Mouse (Mus musculus) ovary, postnatal 10 days (tissue): ENCODE results near the gene Mex3d.

Source experiments
- DNase-seq: peaks from one replicate; pipeline ENCODE4 v3.0.0; 2022; ENCODE audit warnings: low spot score

Gene Mex3d

DNA sequence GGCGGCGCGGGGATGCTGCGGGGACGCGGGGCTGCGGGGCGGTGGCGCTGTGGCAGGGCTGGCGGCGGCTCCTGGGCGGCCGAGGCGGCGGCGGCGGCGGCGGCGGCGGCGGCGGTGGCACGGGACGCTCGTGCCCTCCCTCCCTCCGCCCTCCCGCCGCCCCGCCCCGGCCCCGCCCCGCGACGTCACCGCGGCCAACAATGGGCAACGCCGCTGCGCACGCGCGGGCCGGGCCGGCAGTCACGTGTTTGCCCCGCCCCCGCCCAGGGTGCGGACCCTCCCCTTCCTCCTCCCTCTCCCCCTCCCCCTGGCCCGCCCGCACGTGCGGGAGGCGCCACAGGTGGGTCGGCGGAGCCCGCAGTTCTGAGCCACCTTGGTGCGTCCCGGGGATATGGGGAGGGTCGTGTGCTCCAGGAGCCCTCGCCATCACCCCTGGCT is at the start of gene Mex3d:
Mex3d (minus strand) TSS at position 138 of the 438 bp plus-strand sequence.
- peak; percentile 71 for DNase-seq

DNA sequence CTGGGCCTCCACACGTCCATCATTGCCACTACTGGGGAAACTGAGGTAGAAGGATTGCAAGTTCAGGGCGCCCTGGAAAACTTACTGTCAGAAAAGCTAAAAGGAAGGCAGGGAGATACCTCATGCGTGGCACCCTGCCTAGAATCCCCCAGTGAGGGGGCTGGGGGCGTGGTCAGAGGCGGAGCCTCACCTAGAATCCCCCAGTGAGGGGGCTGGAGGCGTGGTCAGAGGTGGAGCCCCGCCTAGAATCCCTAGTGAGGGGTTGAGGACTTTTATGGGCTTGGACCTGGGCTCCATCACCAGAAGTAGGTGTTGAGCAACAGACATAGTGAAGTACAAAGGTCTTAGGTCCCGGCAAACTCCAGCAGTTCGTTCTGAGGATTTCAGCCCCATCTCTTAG is 48.8 kb upstream of the Mex3d start:
- DNase-seq, result peak; percentile 29

DNA sequence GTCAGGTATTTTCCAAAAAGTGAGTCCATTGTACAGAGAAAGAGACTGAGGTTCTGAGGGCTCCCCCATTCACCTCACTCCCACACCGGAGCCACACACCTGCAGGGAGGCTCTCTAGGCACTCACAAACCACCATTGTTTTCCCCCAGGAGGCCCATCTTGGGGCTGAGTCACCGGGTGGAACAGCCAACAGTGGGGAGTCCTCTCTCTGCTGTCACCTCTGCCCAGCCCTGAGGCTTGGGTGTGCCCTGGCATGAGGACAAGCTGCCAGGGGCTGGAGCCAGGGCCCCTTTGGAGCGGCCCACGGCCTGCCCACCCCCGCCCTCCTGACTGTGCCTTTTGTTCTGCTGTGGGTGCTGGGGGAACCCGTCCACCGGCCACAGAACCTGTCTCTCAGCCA is 48.3 kb upstream of the Mex3d start:
- no peak for DNase-seq

DNA sequence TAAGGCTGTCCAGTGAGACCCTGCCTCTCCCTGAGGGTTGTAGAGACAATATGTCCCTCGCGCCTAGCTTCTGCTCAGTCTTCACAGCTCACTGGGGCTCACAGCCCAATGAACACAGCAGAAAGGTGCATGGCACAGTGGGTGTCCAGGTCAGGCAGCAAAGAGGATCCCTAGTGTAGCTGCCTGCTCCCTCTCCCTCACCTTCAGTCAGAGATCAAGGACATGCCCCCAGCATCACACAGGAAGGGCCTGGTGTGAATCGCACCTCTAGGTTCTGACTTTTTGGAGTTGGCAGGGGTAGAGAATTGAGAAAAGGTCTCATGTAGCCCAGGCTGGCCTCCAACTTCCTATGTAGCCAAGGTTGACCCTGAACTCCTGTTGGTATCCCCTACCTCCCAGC is 47.4 kb upstream of the Mex3d start:
- DNase-seq, result no peak

DNA sequence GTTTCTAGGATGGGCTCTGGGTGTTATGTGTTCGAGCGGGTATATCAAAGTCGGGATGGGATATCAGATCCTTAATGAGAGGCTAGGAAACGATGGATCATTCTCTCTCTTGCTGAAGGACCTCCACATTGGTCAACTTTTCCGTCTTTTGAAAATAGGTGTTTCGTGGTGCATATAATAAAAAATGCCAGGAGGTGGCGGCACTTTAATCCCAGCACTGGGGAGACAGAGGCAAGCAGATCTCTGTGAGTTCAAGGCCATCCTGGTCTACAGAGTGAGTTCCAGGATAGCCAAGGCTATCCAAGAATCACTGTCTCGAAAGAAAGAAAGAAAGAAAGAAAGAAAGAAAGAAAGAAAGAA is 46.8 kb upstream of the Mex3d start:
- no peak for DNase-seq

DNA sequence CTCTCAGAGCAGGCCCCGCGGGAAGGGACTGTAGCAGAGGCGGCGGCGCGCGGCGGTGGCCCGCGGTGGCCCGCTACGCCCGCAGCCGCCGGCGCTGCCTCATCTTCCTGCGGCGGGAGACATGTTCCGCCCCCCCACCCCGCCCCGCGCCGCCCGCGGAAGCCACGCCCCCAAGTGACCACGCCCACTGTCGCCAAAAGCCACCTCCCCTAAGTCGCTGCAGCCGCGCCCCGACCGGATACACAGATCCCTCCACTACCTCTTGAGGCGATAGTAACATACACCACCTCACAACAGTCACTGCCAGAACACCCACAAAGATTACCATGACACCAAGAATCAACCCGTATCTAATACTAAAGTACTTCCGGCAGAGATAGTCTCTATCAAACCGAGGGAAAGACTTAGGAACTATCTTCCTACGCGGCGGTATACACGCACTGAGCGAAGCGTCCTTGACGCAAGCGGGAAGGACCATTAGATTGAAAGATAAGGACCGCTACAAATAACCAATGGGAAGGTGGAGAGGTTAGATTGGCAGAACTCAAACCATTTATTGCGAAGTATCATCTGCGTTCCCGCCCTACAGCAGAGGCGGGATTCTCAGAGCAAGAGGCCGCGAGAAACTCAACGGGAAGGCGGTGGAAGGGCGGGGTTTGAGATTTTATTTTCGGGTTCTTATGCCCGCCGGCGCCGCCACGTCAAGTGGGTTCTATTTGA is 46.2 kb upstream of the Mex3d start, which contains the start of gene Tcf3:
Tcf3 (minus strand) TSS at position 135 of the 720 bp plus-strand sequence.
- peak; percentile 87 for DNase-seq

DNA sequence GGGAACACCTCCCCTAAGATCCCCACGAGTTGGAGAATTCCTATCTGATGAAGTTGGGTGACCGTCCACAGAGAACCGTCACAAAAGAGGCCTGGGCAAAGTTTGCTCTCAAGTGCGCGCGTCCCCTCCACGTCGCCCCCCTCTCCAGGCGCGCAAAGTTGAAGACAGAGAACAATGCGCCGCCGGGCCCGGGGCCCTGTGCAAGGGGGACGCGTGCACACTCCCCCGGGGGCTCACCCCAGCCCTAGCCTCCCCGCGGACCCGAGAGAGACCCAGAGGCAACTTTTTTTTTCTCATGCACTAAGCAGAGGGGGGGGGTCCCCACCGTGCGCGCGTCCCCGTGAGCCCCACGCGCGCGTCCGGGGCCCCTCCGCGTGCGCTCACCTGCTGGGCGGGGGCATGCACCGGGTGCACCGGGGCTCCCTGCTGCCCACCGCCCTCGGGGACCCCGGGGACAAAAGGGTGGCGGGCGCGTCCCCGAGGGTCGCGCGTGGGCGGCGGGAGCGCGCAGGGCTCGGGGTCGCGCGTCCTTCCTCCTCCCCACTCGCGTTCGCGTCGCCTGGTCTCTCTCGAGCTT is 45.6 kb upstream of the Mex3d start:
- DNase-seq, result peak; percentile 45

DNA sequence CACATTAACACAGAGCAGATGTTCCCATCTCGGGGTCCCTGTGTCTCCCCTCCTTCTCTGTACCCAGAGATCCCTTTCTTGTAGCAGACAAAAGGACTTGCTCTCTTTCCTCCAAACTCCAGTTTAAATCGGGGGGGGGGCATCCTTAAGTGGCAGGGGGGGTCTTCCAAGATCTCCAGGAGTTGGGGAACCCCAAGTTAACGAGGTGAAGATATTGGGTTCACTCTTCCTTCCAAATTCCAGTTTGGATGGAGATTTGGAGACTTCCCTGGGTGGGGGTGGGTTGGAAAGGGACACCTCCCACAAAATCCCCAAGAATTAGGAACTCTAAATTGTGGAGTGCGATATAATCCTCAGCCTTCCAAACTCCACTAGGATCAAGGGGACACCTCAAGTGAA is 44.9 kb upstream of the Mex3d start:
- no peak for DNase-seq

DNA sequence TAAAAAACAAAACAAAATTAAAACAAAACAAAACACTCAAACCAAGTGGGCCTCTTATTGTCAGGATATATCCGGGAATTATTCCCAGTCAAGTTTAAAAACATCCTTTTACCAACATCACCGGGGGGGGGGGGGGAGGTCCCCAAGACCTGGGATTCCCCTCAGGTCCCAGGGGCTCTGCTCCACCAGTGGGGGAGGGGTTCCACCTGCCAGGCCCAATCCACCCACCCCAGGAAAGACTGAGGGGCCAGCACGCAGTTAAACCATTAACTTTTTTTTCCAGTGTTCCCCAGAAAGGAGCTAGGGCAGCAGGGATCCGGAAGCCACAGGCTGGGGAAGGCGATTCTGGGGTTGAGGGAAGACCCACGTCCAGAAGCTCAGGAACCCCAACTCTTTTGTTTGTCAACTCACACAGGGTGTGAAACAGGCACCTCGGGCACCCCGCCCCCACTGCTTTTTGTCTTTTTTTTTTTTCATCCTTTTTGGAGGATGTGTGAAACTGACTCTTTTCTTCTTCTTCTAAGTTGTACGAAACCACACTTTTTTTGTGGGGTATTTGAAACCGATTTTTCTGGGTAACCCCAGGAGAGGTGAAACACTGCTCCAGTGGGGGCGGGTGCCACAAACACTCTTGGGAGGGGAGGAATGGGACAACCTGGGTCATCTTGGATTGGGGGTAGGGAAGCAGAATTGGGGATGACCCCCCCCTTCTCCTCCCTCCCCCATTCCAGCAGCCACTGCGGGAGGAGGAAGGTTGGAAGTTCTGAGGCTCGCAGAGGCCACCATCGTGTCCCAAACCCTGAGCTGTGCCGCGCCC is 44.3 kb upstream of the Mex3d start:
- DNase-seq, result no peak

DNA sequence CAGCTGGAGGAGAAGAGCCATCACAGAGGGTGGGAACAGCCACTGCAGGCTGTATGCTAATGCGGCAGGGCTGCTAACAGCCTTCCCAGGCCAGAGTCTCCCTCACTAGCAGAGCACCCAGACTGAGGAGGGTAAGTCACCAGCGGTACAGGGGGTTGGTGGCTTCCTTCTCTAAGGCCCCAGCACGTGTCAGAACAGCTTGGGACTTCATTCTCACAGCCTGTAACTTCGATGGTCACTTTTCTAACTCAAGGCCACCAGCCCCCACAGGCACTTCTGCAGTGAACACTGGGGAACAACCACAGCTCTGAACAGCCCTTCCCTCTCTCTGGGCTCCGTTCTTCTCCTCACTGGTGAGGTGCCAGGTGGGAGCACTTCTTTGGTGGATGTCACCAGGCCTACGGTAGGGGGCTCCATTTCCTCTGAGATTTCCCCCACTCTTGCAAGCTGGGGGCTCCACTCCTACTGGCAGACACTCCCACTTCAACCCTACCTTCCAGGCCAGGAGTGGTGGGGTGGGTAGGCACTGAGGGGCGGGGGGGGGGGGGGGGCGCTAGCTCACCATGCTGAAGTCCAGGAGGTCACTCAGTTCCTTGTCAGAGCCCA is 43.0 kb upstream of the Mex3d start:
- no peak for DNase-seq

DNA sequence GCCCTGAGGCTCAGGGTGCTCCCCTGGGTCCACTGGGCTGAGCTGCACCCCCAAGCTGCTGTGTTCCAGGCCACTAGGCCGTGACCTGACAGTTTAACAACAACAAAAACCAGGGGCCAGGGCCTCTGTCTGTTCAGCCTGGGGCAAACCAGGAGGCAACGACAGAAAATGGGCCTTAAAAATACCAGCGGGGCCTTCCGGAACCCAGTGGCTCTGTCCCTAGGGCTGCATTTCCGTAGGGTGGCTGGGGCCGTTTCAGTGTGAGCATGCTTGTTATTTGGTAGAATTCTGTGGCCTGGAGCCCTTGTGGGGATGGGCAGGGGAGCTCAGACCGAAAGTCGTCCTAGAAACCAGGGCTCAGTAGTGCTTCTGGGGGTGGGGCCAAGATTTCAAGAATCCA is 42.3 kb upstream of the Mex3d start:
- no peak for DNase-seq

DNA sequence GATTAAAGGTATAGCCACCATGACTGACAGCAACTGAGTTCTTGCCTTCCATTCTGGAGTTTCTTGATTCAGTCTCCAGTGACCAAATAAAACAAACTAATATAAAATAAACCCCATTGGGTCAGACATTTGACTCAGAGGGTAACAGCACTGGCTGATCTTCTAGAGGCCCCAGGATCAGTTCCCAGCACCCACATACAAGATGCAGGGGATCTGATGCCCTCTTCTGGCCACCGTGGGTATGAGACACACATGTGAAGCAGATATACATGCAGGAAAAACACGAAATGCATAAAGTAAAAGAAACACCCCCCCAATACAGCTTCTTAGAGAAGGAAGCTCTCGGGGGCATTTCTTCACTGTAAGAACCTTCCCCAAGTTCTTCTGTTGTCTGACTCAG is 37.6 kb upstream of the Mex3d start:
- no peak for DNase-seq

DNA sequence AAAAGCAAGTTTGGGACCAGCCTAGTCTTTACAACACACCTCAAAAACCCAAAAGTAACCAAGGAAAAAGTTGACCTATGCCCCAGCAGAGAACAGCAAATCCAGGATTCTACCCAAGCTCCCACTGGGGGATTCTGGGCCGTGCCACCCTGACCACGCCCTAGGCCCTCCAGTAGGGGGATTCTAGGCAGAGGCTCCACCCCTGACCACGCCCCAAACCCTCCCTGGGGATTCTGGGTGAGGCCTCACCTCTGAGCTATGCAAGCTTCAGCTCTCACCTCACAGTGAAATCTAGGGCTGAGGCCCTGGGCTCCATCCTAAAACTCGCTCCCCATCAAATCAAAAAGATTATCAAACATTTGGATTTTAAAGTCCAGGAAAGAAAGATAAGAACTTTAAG is 36.1 kb upstream of the Mex3d start:
- no peak for DNase-seq

DNA sequence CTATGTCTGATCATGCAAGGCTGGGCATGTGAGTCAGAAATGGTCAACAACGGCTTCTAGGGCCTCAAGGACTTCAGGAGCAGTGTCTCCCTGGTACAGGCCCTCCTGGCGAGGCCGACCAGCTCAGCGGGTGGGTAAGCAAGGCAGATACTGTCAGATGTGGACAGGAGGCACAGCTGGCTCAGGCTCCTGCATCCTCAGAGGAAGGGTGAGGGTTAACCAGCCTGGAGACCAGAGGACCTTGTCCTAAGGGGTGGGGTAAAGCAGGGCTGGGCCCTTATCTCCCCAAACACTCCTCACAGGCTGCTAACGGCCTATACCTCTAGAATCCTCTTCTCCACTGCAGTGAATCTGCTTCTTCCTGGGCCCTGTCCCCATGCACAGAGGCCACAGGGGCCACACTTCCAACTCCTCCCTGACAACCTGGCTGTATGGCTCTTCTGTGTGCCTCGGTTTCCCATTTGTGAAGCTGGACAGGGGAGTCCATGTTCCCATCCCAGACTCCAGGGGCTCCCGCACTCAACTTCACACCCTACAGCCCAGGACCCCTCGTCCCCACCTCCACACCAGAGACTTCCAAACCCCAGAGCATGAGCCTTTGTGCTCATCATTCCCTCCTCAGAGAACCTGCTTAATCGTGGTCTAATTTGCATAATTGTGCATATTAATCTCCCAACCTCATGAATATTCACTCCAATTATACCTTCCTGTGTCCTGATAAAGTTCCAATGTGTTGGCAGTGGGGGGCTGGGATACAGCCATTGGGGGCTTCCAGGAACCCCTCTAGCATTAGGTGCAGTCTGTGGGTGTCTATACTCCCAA is 34.4 kb upstream of the Mex3d start:
- DNase-seq, result no peak

DNA sequence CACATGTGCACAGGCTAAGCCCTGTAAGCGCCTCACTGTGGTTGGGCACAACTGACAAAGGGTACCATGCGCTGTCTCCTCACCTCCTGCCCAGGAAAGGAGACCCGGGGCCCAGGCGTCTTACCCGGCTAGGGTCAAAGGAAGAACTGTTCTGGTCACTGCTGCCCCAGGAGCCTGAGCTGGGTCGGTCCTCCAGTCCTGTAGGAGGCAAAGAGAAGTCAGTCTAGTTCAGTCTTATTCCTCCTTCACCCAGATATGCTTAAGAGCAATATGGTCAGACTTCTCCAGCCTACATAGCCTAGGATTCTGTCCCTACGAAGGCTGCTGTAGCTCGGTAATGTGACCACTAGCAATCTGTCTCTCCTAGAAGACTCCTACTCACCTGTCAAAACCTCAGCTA is 33.7 kb upstream of the Mex3d start:
- no peak for DNase-seq

DNA sequence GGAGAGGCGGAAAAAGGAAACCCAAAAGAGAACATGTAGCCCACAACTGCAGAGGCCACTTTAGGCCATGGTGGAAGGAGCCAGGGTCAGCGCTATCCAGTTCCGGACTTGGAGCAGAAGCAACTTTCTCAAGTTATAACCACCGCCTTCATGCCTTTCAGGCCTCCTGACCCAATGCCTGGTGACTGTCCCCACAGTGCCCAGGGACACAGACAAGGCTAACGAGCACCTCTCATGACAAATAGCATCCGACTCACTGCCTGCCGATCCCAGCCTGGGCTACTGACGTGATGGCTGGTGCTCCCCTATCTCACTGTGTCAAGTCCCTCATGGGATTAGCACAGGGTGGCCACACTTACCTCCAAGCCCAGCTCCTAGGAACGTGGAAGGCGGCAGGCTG is 33.3 kb upstream of the Mex3d start:
- DNase-seq, result no peak

DNA sequence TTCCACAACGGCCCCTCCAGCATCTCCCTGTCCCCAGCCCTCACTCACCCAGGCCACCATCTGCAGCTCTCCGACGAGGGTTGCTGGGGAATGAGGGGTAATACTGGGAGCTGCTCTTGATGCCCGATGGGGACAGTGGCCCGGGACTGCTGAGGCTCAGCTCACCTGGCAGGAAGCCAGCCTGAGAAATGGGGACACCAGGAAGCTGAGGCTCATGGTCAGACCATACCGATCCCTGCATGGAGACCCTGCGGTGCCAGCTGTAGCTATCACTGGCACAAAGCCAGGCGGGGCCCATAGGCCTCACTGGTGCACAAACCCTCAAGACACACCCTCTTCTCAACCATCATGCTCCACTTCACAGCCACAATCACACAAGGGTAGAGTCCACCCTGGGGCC is 32.0 kb upstream of the Mex3d start:
- DNase-seq, result no peak

DNA sequence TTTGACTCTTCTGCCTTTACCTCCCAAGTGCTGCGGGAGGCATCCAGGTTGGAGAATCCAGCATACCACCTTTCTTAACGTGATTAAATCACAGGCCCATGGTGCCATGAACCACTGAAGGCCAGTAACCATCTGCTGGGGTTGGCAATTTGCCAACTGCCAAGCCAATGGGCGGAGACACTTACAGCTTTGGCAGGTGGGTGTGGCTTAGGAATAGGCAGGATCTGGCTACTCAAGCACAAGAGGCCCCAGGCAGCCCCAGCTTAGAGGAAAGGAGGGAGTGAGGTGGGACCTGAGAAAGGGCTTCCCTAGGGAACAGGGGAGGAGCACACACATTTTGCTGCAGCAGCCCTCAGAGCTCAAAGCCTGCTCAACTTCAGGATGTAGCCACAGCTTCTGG is 30.9 kb upstream of the Mex3d start:
- DNase-seq, result no peak

DNA sequence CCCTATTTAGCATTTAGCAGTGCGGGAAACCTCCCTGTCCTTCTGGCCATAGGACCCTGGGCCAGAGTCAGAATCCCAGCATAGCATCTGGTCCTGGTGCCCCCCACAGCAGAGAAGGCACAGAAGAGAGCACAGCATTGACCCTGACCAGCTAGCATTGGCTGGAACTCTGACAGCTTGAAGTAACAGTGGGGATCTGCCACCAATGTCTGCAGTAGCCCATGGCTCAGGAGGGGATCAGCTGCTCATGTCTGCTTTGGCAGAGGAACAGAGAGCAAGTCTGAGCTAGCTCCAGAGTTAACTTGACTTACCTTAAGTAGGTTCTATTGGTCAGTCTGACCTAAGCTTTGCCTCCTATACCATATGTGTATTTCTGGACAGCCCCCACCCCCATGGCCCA is 30.4 kb upstream of the Mex3d start:
- no peak for DNase-seq

DNA sequence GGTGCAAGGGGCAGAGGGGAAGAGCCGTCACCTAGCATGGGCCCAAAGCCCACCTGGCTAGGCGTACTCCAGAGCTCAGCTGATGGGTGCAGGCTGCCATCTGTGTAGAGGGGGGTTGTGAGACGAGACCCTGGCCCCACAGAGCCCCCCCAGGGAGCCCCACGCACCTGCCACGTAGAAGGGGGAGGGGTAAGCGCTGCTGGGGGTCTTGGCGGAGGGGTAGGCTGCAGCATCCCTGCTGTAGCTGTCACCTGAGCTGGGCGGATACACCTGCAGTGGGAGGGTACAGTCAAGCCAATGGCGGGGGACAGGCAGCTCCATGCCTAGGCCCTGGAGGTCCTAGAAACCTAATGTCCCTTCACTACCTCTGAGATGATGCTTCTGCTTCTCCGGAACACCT is 29.9 kb upstream of the Mex3d start:
- DNase-seq, result no peak

DNA sequence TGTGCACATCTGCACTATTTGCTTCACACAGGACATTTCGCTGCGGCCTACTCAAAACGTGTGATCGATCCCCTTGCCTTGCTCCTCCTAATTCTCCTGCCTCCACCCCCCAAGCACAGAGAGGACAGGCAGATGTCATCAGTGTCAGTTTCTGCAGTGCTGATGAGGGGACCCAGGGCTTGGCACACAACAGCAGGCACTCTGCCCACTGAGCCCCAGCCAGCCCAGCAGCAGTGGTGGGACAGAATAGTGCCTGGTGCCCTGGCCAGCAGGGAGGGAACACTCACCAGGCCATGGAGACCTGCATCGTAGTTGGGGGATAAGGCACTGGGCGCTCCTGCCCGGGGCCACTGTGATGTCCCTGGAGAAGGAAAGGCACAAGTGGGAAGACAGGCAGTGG is 28.1 kb upstream of the Mex3d start:
- DNase-seq, result no peak
